Mouse (Mus musculus): ENCODE measurements around the gene Grin2b. TPM values are rescaled to one million over a fixed set of nuclear protein-coding genes. Genes with fewer than 3 reads are reported as not detected.

The Grin2b gene
- total RNA-seq, 2 experiments from 2014 or later = 0.03 to 0.16 TPM

GRCm38 (mm10) chr6:136100241-136100640 is 73.1 kb downstream of the Grin2b start:
- DNase-seq = no peak

DNA sequence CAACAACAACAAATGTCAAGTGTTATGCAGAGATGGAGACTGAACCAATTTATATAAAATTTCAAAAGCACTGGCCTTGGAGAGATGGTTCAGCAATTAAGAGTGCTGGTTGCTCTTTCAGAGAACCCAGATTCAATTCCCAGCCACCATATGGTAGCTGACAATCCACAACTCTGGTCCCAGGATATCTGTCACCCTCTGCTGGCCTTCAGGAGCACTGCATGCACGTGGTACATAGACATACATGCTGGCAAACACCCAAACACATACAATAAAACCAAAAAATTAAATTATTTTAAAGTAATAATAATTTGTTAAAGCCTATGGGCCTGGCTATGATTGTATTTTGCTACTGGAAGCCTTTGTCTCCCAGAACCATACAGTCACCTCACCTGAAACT is 77.0 kb downstream of the Grin2b start:
- DNase-seq = no peak

- no peak for DNase-seq
Measured at GRCm38 (mm10) chr6:136079991-136080734, 93.1 kb downstream of the Grin2b start.

- DNase-seq = no peak
Measured at GRCm38 (mm10) chr6:136072326-136073054, 100.8 kb downstream of the Grin2b start.

- no peak for DNase-seq
Measured at GRCm38 (mm10) chr6:136070101-136070500, 103.2 kb downstream of the Grin2b start.

DNA sequence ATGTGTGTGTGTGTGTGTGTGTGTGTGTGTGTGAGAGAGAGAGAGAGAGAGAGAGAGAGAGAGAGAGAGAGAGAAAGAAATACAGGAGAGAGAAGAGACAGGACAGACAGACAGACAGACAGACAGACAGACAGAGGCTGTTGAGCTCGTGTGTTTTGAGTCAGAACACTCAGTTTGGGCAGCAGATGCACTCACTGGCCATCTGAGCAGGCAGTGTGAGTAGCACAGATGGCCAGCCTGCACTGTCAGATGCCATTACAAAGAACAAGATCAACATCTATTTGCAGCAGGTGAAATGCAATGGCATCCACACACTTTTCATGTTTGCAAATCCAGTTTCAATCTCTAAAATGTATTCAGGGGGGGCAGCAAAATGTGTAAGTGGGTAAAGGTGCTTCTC is 120.0 kb downstream of the Grin2b start:
- DNase-seq = no peak

GRCm38 (mm10) chr6:136050346-136050745 is 123.0 kb downstream of the Grin2b start:
- DNase-seq = no peak

DNA sequence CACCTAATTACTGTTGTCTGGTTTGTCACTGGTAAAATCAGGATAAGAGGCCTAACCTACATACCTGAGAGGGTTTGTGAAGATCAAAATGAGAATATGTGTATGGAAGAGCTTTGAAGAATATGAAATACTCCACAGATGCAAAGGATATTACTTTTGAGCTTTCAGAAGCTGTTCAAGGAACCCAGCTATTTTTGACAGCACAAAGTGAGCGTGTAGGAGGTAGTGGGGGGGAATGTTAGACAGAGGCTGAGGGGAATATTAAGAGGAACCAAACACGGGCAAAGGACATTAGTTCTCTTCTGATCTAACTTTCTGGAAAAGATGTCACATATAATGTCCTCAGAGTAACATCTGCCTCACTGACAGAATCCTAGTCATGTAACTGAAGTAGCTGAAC is 125.2 kb downstream of the Grin2b start:
- DNase-seq = no peak

GRCm38 (mm10) chr6:136046091-136046490 is 127.2 kb downstream of the Grin2b start:
- DNase-seq = peak; percentile 7

DNA sequence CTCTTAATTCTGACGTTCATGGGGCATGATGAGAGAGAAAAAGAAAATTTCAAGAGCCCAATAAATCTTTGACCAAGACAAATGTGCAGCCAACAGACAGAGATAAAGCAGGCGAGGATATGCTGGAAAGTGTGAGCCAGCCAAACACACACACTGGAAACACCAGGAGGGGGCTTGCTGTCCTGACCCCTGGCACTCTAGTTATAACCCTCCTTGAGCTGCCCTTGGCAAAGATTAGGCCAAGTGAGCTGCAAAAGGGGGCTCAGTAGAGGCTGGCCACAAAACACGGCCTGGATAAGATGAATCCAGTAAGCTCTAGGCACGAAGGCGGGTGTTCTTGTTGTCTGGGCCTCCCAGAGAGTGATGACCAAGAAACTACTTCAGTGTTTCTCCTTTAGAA is 128.8 kb downstream of the Grin2b start:
- no peak for DNase-seq

DNA sequence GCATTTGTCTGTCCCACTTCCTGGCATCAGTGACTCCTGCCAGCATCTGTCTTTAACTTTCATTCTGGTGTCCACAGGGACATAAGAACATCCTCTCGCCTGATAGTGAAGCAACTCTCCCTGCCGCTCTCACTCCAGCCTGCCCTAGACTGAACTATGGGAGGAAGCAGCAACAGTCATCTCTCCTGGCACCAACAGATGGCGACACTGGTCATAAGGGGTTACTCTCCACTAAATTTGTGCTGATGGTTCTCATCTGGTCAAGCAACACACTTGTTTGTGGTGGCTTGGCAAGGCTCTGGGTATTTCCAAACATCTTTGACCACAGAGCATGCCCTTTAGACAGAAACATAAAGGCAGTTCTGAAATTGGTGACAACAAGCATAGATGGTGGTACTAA is 130.9 kb downstream of the Grin2b start:
- no peak for DNase-seq

DNA sequence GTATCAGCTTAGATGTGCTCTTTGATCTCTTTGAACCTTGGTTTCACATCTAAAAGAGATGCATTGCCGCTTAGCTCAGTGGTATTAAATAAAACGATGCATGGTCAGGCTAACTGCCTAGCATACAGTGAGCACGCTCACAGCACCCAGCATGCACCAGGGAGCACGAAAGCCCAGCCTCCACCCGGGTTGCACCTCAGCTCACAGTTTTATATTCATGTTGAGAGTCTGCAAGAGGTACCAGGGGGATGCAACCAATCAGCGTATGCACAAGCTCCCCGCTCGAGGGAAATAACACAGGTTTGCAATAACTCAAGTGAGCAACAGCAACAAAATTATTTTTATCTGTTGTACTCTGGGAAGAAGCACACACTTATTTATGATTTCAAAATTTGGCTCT is 131.5 kb downstream of the Grin2b start:
- DNase-seq = no peak

- DNase-seq = no peak
Measured at GRCm38 (mm10) chr6:136040931-136041330, 132.4 kb downstream of the Grin2b start.

DNA sequence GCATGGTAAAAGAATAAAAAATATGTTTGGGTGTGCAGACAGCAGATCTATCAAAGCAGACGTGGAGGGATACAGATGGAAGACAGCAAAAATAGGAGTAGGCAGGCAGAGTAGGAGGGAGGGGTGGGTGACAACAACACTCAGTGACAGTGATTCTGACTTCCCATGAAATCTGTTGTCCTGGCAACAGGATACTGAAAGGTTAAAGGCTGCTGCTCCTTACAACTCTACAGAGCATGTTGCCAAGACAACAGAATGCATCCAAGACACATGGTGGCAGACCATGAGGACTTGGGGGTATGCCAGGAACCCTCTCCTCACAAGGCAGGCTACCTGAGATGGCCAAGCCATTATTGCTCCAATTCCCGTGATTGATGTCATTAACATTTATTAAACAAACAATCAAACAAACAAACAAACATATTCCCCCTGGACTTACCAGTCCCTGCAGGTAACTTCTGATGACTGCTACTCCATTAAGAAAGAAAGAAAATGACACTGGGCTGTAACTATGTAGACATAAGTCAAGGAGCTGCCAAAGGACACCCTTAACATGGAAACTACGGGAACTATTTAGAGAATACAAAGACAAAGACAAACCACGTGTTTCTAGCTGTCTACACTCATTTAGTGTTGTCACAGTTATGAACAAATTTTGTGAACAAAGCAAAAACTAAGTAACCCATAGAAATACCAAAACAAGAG is 143.9 kb downstream of the Grin2b start:
- no peak for DNase-seq

DNA sequence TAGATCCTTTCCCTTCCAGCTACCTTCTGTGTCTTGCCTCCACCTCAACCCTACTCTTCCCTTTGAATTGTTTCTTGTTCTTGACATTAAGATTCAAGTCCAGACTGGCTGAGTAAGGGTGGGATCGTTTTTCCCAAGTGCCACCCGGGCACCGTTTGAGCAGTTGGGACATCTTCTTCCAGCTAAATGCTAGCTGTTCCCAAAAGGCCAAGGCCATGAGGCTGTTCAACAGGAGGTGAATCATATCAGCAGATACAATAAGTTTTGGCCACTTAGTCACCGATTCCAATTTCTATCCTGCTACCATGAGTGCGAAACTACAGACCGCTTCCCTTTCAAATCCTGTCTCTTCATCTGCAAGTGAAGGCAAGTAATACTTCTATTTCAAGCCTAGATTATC is 146.4 kb downstream of the Grin2b start:
- DNase-seq = no peak

DNA sequence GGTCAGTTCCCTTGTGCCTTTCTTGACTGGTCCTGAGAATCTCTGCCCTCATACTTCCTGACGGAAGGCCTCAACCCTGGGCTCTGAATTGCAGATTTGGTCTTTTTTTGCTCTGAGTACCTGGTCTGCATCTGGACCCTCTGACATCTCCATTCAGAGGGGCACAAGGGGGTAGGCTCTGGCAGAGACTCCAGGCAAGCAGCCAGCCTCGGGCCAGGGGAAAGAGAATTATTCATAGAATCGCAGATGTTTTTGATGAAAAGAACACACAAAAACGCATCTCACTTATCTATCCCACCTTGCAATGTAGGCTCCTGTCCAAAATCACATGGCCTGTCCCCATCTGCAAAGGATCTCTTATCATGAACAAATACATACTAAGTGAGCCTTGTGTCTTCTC is 147.5 kb downstream of the Grin2b start:
- DNase-seq = no peak

- DNase-seq = no peak
Measured at GRCm38 (mm10) chr6:136020460-136020859, 152.9 kb downstream of the Grin2b start.

DNA sequence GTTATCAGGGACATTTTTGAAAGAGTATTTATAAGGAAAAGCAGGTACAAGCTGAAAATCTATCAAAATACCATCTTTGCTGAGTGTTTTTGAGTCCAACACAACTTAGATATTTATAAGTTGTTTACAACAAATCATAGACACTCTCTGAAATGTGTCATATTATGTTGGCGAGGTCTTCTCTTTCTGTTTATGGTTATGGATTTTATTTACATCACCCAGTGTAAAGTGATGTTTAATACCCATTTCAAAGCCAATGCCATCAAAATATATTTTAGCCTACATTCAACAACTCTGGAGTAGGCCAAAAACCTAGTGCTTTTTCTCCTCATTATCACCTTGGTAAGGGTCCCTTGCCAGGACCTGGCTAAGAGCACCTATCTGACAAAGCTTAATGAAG is 154.3 kb downstream of the Grin2b start:
- DNase-seq = no peak

GRCm38 (mm10) chr6:136013556-136014380 is 159.5 kb downstream of the Grin2b start:
- no peak for DNase-seq

DNA sequence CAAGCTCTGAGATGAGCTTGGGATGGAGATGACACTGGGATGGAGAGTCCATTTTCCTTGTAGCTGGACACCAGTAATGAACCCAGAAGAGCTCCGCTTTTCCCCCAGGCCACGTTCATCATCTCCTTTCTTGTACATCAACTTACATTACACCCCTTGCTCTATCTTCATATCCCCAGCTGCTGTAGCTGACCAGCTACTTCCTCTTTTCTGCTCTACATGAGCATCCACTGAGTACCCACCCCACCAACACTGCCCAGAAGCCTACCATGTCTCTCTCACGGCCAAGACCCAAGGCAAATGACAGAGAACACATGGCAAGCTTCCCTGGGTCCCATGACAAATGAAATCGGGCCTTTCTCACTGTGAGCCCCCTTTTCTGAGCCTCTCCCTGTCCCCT is 161.8 kb downstream of the Grin2b start:
- no peak for DNase-seq

GRCm38 (mm10) chr6:136011038-136011311 is 162.3 kb downstream of the Grin2b start:
- no peak for DNase-seq

DNA sequence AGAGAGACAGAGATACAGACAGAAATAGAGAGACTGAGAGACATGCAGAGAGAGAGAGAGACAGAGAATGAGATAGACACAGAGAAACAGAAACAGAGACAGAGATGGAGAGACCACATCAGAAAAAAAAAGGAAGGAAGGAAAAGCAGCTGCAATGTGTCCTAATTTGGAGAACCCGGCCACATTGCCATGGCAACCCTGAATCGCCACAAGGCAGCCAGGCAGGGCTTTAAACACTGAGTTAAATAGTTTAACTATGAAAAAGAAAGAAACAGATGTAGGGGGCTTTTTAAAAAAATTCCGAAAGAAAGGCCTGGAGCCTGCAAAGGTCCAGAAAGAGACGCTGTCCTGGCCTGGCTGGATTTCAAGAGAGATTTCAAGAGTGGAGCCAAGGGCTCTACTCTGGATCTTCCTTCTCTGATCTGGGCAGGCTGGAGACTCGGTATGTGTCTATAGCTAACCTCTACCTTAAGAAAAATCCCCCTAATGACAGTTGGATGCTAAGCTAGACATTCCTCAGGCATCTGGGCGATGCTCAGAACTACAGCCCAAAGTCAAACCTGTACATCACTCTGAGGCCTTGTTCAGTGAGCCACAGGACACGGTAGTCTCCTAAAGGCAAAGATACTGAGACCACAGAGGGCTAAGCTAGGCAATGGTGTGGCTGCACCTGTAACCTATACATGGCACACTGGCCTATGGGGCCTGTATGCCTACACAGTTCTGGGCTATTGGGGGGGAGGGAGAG is 162.8 kb downstream of the Grin2b start:
- no peak for DNase-seq

All from gastrocnemius, postnatal 25 days (tissue).